Mouse (Mus musculus) spleen, adult 2 months (tissue): ENCODE data around the gene Rbm47.

Experiments
- CTCF ChIP-seq: fragments of 200-500 bp; IDR thresholded peaks from 2 replicates; pipeline ENCODE4 v1.5.1; 2011; ENCODE audit warnings: mild to moderate bottlenecking, inconsistent platforms; ENCODE audit not compliant: insufficient read depth, insufficient read length, insufficient replicate concordance; ENCODE audit errors: extremely low read depth
- POLR2A ChIP-seq: fragments of 200-500 bp; IDR thresholded peaks from 2 replicates; pipeline ENCODE4 v1.6.1; 2011; ENCODE audit warnings: low read depth, low read length, inconsistent platforms

DNA sequence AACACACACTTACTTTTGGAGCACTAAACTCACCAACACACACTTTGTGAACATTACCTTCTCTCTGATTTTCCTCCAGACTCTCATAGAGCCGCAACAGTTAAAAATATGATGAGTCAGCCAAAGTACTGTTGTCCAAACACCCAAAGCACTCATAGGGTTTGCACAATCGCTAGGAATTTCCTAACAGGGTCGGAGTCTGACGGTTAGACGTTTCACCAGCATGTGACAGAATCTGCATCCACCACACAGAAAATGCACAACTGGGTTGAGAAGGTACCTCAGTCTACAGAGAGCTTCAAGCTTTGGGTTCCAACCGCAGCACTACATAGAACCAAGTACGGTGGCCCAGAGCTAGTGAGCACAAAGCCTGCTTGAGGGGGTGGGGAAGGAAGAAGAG, 67.0 kb downstream of the Rbm47 start:
- TF ChIP-seq CTCF (no peak), POLR2A (no peak)
